Mouse (Mus musculus): ENCODE measurements around the gene Tsc2.

Gene Tsc2

DNA sequence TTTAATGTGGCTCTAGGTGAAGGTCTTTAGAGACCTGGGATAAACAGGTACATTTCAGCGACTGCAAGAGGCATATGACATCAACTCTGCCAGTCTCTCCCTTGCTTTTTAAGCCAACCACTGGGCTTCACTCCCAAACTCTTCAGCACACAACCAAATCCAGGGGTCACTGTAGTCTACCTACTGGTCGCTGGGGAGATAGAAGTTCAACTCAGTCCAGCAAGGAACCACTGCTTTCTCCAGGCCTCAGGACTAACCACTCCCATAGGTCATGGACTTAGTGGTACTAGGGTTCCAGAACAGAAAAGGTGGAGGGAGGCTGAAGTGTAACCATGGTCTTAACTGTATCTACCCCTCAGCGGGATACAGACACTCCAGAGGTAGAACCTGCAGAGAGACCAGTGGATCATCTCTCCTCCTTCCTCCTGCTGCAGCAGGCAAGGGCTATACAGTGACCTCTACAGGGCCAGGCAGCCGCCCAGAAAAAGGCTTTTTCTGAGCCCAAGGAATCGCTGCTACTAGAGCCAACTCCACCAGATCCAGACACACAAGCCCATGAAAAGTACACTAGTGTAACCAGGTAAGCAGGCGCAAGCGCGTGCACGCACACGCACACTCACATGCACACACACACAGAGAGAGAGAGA, 16.4 kb upstream of the Tsc2 start:
- in situ Hi-C loops (cut with MboI; ENCODE audit: unreplicated experiment in 2 of 2): no loop called here

DNA sequence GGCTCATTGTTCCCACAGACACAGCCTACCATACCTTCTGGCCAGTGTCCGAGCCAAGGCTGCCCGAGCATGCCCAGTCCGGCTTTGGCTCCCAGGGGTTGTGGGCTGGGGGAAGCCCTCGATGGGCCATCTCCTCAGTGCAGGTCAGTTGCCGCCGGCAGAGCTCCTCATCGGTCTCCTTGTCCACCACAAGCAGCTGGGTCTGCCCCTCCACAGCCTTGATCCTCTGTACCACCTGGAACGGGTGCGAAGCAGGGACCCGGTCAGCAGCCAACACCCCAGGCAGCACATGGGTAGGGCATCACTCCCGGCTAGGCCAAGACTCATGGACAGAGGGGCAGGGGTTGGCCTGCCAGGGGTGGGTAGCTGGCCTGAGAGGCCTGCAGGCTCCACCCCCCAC, 15.1 kb upstream of the Tsc2 start:
- in situ Hi-C loops (cut with MboI; ENCODE audit: unreplicated experiment in 2 of 2): no loop called here

DNA sequence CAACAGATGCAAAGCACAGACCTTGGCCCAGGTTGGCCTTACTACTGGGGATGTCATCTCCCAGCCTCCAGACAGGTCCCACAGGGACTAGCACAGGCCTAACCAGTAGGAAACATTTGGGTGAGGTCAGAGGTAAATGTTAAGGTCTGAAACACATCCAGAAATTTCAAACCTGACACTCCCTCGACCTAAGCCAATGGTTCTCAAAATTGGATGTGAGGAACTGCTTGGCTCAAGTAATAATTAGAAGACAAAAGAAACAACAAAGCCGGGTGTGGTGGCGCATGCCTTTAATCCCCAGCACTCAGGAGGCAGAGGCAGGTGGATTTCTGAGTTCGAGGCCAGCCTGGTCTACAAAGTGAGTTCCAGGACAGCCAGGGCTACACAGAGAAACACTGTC, 14.0 kb upstream of the Tsc2 start:
- in situ Hi-C loops (cut with MboI; ENCODE audit: unreplicated experiment in 2 of 2): no loop called here

DNA sequence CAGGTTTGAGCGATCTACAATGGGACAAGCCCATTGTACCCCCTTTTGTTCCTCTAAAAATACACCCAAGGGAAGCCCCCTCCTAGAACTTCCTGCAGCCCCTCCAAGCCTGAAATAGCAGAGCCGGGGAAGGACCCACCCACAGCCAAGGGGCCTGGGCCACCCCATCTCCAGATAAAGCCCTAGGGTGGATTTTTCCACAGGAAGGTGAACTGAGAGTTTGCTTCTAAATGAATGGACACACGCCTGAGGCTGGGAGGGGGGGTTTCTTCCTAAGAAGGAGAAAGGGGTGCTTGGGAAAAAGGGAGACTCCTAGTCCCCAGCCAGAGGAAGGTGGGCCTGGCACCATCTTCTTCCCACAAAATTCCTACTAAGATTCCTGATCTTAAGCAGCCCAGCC, 13.5 kb upstream of the Tsc2 start:
- in situ Hi-C loops (cut with MboI; ENCODE audit: unreplicated experiment in 2 of 2): no loop called here

DNA sequence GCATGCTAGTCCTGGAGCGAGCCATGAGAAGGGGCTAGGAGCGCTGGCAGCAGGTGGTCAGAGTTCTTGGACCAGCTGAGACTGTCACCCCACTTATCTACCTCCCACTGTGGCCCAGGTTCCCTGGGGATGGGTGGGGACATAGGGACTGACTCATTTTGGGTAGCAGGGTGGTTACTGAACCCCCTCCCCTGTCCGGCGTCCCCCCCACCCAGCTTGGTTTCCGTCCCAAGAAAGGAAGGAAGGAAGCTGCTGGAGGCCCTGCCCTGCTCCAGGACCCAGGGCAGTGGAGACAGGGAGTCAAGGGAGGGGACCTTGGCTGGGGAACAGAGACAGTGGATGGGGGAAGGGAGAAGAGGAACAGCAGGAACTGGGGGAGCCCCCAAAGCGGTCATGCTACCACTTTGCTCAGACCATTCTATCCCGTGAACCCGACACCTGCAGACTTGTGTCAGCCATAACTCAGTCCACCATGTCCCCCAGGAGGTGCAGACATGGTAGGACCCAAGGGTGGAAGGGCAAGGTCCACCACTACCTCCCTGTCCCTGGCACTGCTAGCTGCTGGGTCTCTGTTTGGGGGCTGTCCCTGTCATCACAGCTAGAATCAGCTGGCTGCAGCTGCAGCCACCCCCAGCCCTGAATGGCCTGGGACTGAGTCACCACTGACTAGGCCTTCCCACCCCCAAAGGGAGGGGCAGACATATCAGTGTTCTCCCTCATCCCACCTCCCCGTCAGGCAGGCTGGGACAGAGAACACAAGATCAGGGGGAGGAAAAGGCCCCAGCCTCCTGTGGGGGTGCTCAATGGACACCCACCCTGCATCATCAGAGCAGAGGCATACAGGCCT, 12.7 kb upstream of the Tsc2 start:
- in situ Hi-C loops (cut with MboI; ENCODE audit: unreplicated experiment in 2 of 2): no loop called here

DNA sequence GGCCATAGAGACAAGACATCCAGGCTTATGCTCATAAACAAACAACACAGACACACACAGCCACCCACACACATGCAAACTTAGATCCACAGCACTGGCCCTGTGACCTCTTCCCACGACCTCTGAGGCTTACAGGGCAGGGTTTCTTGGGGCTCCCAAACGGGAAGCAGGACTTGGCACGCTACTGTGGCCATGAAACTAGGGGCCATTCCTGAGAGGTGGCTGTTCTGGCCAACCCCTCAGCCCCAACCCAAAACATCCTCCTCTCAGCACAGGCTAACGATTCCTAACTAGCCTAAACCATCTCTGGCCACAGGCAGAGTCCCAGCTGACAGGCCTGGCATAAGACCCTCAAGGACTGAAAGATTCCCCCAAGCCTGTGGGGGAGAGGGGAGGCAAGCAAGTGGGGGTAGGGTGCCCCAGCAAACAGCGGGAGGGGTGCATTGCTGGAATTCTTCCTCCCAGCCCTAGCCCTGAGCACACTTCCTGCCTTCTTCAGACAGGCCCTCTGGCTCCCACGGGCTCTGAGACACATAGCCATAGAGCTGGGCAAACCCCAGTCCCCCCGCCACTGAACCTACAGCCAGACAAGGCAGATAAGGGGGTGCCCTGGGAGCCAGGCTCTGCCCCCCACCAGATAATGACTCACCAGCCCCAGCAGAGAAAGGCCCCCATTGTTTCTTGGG, 11.7 kb upstream of the Tsc2 start:
- in situ Hi-C loops (cut with MboI; ENCODE audit: unreplicated experiment in 2 of 2): no loop called here

DNA sequence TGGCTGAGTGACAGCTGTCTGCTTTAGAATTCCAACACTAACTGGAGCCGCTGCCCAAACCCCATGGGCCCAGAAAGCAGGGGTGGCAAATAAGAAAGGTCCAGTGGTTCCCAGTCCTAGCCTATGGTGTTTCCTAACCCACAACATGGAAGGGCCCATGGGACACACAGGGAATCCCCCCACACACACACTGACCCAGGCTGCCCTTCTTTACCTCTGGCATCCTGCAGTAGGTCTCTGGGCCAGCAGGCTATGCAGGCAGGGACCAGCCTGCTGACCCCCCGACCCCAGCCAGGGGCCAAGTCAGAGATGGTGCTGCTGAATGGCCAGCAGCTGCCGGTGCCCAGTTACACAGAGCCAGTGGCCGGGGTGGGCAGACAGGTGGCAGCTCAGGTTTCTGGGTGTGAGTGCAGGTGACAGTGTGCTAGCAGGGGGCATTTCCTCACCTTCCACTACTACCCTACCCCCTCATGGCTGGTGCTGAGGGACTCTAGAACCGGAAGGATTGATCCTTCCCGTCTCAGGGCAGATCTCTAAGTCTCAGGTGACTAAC, 10.4 kb upstream of the Tsc2 start:
- in situ Hi-C loops (cut with MboI; ENCODE audit: unreplicated experiment in 2 of 2): no loop called here

DNA sequence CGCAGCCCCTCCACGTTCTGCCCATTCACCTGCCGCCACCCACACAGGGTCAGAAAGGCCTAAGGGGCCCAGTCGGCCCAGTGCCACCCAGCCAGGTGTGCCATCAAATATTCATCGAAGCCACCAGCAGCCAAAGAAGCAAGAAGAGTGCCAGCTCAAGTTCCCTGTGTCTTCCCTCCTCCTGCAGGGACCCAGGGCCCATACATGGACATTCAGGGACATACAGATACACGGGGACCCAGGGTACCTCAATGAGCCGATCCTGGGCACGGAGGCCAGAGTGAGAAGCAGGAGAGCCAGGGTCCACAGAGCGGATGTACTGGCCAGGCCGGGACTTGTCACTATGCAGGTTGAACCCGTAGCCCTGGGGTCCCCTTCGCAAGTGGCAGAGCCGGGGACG, 9.5 kb upstream of the Tsc2 start:
- in situ Hi-C loops (cut with MboI; ENCODE audit: unreplicated experiment in 2 of 2): no loop called here

DNA sequence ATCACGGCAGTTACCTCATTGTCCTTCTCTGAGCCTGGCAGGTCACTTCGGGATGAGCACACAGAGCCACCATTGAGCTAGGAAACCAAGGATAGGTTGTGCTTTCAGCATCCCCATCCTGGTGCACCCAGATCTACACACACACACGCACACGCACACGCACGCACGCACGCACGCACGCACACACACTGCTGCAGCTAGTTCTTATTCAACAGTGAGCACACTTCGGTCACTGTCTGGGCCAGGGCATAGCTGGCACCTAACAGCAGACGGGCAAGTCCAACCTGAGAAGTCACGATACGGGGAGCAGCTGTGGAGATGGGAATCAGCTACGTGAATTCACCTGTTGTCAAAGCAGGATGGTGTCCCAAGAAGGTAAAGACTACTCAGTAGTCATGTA, 8.2 kb upstream of the Tsc2 start:
- in situ Hi-C loops (cut with MboI; ENCODE audit: unreplicated experiment in 2 of 2): no loop called here

DNA sequence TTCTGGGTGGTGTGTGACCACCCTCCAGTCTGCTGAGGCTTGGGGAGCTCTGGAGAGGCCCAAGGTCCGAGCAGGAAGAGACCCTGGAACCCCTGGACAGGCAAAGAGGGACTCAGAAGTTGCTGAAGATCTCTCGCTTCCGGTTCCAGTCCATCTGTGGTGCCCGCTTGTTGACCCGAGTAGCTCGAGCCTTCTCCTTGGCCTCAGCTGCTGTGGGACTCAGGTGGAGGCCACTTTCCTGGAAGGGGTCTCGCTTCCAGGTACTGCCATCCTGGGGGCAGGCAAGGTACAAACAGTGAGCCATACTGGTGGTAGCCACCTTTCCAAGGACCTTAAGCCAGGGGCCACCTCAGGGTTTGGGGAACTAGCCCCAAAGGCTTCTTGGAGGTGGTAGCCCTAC, 7.7 kb upstream of the Tsc2 start:
- in situ Hi-C loops (cut with MboI; ENCODE audit: unreplicated experiment in 2 of 2): no loop called here

DNA sequence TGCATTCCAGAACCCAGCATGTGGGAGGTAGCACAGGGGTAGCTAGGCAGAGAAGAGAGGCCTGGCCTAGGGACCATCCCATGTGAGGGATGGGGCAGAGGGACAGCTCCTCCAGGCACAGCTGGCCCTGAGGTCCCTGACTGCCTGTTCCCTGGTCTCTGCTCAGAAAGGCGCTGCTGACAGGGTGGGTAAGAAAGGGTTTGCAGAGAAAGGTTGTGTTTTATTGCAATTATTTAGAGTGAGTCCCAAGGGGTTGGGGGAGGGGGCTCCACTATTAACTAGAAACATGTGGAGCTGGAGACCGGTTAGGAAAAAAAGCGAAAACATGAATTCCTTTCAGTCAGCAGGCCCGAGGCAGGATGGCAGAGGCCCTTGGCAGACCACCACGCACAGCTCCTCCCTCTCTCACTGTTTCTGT, 7.2 kb upstream of the Tsc2 start:
- in situ Hi-C loops (cut with MboI; ENCODE audit: unreplicated experiment in 2 of 2): no loop called here

DNA sequence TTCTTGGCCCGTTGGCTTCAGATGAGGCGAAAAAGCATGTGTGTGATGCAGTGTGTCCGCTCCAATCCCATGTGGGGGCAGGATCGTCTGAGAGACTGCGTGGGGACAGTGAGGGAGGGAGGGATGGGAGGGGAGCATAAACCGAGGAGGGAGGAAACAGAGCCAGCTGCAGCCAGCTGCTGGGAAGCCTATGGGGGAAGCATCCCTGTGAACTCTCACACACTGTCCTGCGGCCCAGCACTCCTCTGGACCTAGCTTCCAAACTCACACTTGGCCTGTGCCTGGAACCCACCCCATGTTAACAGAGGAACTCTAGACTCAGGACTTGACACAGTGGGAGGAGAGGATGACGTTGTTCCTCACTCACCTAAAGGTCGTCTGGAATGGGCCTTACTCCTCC, 6.4 kb upstream of the Tsc2 start:
- in situ Hi-C loops (cut with MboI; ENCODE audit: unreplicated experiment in 2 of 2): no loop called here

DNA sequence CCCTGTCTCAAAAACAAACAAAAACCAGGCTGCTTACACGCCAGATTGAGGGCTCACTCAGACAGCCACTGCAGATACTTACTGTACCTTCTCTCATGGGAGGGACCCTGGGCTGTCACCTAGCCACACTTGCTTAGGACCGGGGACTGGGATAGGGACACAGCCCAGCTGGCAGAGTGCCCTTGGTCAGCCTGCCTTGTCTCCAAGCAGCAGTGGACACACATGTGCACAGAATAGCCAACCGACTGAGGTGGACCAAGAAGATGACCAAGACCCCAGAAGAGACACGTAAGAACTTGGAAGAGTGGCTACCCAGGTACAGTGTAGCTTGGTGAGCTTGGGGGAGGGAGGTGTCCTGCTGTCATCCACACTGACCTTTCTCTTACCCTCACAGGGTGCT, 5.8 kb upstream of the Tsc2 start:
- in situ Hi-C loops (cut with MboI; ENCODE audit: unreplicated experiment in 2 of 2): no loop called here

DNA sequence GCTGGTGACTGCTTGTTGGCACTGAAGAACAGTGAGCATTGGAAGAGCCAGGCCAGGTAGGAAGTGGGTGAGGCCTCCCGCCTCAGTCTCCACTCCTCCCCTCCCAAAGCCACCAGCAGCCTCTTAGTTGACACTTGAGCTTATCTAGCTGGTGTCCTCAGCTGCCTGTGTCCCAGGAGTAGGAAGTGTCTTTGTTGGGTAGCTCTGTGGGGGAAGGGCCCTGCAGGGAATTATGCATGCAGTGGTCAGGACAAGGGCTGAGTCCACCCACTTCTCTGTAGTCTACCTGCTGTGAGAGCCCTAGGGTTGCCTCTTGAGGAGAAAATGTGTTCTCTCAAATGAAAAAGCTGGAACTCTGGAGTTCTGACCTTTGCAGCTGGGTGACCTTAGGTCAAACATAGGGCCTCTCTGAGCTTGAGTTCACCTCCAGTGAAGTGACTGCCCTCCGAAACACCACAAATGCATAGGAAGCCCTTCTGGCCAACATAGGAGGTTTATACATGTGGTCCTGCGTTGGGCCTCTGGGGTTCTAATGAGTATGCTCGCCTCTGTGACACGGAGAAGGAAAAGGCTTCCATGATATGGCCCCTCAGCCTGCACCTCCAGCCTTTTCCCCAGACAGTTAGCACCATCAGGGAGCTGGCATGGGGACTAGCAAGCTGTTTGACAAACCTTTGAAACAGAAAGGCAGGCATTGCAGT, 4.5 kb upstream of the Tsc2 start:
- in situ Hi-C loops (cut with MboI; ENCODE audit: unreplicated experiment in 2 of 2): no loop called here

DNA sequence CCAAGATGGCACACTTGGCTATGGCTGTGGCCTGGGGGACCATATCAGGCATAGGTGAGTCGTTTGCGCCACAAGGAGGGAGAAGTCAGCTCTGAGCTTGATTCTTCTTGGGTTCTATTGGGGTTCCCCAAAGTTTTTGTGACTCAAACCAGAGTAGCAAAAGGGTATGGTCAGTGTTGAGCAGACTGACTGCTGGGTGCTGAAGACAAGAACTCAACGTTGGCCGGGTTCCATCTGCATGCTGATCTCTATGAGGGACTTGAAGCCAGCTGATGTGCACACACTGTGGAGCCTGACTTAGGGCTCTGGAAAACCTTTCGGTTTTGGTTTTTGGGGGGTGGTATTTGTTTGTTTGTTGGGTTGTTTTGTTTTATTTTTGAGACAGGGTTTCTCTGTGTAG, 3.3 kb upstream of the Tsc2 start:
- in situ Hi-C loops (cut with MboI; ENCODE audit: unreplicated experiment in 2 of 2): no loop called here

DNA sequence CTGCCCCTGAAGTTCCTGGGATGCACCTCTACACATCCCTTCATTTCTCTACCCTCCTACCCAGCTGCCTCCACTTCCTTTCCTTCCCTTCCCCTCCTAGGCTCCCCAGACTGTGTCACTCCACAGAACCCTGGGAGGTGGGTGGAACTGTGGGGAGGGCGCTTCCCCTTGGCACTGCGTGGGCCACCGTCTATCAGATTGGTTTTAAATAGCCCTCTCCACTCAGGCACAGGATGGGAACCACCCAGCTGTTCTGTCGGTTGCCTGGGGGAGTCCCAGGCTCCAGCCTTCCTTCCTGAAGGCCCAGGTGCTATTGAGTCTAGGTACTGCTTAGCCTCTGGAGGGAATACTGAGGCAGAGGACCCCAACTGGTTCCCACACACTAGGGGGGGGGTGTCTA, 2.6 kb upstream of the Tsc2 start:
- in situ Hi-C loops (cut with MboI; ENCODE audit: unreplicated experiment in 2 of 2): no loop called here

DNA sequence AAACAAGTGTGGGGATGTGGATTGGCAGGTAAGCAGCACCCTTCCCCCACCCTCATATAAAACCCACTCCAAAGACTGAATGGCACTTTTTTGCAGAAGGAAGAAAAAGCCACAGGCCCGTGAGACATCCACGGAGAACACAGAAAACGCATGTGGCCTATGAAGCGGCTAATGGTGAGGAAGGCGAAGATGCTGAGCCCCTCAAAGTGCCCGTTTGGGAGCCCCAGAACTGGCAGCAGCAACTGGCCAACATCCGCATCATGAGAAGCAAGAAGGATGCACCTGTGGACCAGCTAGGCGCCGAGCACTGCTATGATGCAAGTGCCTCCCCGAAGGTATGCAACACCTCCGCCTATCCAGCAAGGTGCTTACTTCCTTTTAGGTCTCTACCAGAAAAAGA, 1.4 kb upstream of the Tsc2 start:
- in situ Hi-C loops (cut with MboI; ENCODE audit: unreplicated experiment in 2 of 2): no loop called here

DNA sequence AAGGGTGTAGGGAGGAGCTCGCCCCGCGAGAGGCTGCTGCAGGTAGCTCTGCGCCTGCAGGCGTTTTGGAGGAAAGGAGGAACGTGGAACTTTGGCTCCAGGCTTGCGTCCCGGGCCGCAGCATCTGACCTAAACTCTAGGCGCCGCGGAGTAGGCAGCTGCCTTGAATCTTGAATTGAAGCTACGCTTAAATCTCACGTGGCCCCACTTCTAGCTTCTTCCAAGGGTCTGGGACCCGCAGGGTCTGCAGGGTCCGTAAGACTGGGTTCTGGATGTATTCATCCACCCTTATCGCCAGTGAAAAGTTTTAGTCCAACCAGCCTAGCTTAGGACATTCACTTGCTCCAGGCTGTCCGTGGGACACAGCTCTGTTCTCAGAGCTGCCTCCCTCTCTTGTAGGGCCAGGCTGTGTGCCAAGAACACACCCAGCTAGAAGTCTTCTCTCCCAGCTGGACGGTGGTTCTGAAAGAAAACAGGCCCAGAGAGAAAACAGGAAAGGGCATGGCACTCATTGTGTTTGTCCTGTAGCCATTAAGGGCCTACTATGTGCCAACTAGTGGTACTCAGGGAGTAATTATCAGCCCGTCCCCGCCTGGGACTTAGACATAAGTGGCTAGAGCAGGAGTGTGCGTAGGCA, 501 bp upstream of the Tsc2 start:
- in situ Hi-C loops (cut with MboI; ENCODE audit: unreplicated experiment in 2 of 2): no loop called here

DNA sequence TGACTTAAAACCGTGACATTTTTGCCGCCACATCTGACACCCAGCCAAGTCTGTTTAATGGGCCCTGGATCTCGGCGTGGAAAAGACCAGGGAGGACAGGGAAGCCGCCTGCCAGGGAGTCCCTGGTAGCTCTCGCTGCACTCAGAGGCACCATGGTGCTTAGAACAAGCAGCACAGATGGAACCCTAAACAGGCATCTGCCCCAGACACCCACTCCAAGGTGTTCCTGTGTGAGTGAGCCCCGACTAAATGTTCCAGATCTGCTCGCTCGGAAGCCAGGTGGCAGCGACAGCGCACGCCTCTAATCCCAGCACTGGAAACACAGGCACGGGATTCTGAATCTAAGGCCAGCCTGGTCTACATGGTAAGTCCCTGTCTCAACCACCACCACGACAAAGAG, 2.4 kb downstream of the Tsc2 start:
- in situ Hi-C loops (cut with MboI; ENCODE audit: unreplicated experiment in 2 of 2): no loop called here

DNA sequence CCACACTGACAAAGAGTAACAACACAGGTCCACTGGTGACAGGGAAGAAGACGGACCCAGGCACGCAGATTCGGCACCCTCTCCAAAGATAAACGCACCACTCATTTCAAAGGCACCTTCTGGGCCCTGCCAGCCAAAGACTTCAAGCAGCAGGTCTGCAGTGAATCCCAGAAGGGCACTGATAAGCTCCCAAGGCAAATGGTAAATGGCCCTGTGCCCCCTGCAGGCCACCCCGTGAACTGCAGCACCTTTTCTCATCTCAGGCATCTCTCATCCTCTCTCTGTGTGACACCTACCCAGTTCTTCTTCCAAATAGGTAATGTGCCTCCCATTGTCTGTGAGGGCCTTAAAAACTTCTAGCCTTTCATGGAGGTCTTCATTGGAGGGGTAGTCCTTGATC, 3.8 kb downstream of the Tsc2 start:
- in situ Hi-C loops (cut with MboI; ENCODE audit: unreplicated experiment in 2 of 2): no loop called here

DNA sequence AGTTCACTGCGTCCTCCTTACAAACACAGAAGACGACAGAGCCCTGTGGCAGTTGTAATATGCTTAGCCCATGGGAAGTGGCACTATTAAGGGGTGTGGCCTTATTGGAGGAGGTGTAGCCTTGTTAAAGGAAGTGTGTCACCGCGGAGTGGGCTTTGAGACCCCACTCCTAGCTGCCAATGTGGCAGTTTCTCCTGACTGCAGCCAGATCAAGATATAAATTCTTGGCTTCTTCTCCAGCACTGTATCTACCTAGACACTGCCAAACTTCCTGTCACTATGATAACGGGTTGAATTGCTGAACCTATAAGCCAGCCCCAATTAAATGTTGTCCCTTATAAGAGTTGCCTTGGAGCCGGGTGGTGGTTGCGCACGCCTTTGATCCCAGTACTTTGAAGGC, 7.0 kb downstream of the Tsc2 start:
- in situ Hi-C loops (cut with MboI; ENCODE audit: unreplicated experiment in 2 of 2): no loop called here

All from v-Abl transformed pro-B cells (cell line).